Mouse (Mus musculus) midbrain, embryonic 10.5 days (tissue): Measurements from ENCODE around the gene Orai2. TPM values are rescaled to one million over a fixed set of nuclear protein-coding genes. Genes with fewer than 3 reads are reported as not detected.
A peak's percentile ranks its signal among the peaks of the same experiment; 100 is the strongest.

Experiments
- DNase-seq: peaks from one replicate; pipeline ENCODE4 v3.0.0-alpha.2; 2017; ENCODE audit warnings: low spot score
- H3K27ac ChIP-seq: fragments of 300-500 bp; sonication (generic); replicated peaks from 2 replicates; pipeline ENCODE4 v1.5.1; 2016; ENCODE audit warnings: mild to moderate bottlenecking
- H3K27me3 ChIP-seq: fragments of 300-500 bp; sonication (generic); 2 replicates; pipeline ENCODE4 v1.6.1; 2016; ENCODE audit warnings: low read depth, mild to moderate bottlenecking; ENCODE audit not compliant: poor library complexity, severe bottlenecking
- H3K36me3 ChIP-seq: fragments of 300-500 bp; sonication (generic); 2 replicates; pipeline ENCODE4 v1.6.1; 2016; ENCODE audit warnings: mild to moderate bottlenecking, moderate library complexity
- H3K4me1 ChIP-seq: fragments of 300-500 bp; sonication (generic); 2 replicates; pipeline ENCODE4 v1.6.1; 2016
- H3K4me3 ChIP-seq: fragments of 300-500 bp; sonication (generic); 2 replicates; pipeline ENCODE4 v1.5.1; 2016; ENCODE audit warnings: mild to moderate bottlenecking, moderate library complexity
- H3K9me3 ChIP-seq: fragments of 300-500 bp; sonication (generic); replicated peaks from 2 replicates; pipeline ENCODE4 v1.6.1; 2016; ENCODE audit warnings: mild to moderate bottlenecking
- WGBS: fragments of 180-500 bp; shearing (Covaris S2); methylation state at CpG from one replicate; pipeline ENCODE4 v1.1.7; 2016; 5-methylcytosine and 5-hydroxymethylcytosine counted together
- microRNA-seq: library from miRNA; unstranded; fragments of <30 nt; microRNA quantifications from one replicate; pipeline ENCODE4, GENCODE M21; 2017
- polyA plus RNA-seq: library from polyadenylated mRNA; unstranded; fragments of >200 nt; fragmentation: Nextera tagmentation; extraction: Ambion mirVana; gene quantifications from 2 replicates; pipeline ENCODE4 v1.2.1, GENCODE M21; 2016

Gene Orai2
- polyA plus RNA-seq, 1 experiment from 2014 or later = 8.0 TPM

DNA sequence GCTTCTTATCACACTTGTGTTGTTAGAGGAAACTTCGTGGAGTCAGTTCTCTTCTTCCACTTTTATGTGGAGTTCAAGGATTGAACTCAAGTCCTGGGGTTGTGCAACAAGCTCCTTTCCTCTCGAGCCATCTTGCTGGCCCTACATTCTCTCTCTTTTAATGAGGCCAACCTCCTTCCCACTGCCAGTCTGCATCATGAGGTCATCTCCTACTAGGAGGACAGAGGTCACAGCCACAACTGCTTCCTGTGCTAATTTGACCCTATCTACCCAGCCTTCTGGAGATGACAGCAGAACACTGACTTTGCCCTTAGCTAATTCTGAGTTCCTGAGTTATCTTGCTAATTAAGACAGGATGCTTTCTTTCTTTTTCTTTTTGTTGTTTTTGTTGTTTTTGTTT, 62.0 kb downstream of the Orai2 start:
- Histone ChIP-seq H3K4me1 (no peaks in the 10 kb centered on the region), H3K4me3 (no peak overlapping the region), H3K27me3 (peaks cover 10% of the 10 kb centered on the region), H3K36me3 (no peaks in the 10 kb centered on the region), H3K27ac (no peak overlapping the region), H3K9me3 (no peaks in the 10 kb centered on the region)
- no peak for DNase-seq
- WGBS = 69% methylated on average over 2 of the region's 2 CpGs

DNA sequence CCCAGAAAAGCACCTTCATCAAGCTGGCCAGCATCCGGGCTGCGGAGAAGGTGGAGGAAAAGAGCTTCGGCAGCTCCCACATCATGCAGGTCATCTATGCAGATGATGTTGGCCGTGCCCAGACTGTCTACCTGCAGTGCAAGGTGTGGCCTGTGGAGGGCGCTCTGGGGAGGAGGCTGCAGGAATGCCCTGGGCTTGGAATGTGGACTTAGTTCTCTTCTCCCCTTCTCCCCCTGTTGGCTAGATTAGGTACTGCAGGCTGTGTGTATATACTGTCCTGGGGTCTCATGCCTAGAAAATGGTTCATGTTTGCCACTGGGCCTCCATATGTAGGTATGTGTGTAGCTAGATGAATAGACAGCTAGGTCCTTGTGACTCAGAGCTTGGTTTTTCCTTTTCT, 66.0 kb downstream of the Orai2 start:
- H3K27me3 ChIP-seq = peaks cover 42% of the 10 kb centered on the region
- H3K4me1 ChIP-seq = peaks cover 18% of the 10 kb centered on the region
- 84% methylated on average over 5 of the region's 5 CpGs for WGBS
- H3K9me3 ChIP-seq = no peaks in the 10 kb centered on the region
- no peak for DNase-seq
- no peaks in the 10 kb centered on the region for H3K36me3 ChIP-seq
- H3K27ac ChIP-seq = no peak overlapping the region
- no peak overlapping the region for H3K4me3 ChIP-seq

DNA sequence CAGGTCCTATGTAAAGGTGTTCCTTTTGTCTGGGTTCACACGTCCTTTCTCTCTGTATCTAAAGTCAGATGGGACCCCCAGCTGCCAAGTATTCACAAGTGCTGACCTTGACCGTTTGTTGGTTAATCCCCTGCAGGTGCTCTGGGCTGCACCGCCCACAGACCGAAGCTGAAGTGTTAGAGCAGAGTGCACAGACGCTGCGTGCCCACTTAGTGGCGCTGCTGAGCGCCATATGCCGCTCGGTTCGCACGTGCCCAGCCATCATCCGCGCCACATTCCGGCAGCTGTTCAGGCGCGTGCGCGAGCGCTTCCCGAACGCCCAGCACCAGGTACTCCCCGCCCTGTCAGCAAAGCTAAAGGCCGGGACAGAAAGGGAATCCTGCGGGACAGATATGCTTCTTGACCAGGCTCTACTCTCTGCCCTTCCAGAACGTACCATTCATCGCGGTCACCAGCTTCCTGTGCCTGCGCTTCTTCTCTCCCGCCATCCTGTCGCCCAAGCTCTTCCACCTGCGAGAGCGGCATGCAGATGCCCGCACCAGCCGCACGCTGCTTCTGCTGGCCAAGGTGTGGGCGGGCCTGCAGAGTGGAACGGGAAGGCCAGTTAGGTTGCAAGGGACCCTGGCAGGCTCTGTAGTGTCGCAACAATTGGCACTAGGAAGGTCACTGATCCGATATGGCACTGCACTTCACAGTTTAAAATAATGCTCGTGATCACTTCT, 68.3 kb downstream of the Orai2 start:
- peak overlapping the region; percentile 49 for H3K4me3 ChIP-seq
- peaks cover 18% of the 10 kb centered on the region for H3K4me1 ChIP-seq
- peaks cover 47% of the 10 kb centered on the region for H3K27me3 ChIP-seq
- WGBS = 8% methylated on average over 41 of the region's 41 CpGs
- DNase-seq = peak; percentile 79
- H3K36me3 ChIP-seq = no peaks in the 10 kb centered on the region
- H3K9me3 ChIP-seq = no peaks in the 10 kb centered on the region
- H3K27ac ChIP-seq = peak overlapping the region; percentile 68

DNA sequence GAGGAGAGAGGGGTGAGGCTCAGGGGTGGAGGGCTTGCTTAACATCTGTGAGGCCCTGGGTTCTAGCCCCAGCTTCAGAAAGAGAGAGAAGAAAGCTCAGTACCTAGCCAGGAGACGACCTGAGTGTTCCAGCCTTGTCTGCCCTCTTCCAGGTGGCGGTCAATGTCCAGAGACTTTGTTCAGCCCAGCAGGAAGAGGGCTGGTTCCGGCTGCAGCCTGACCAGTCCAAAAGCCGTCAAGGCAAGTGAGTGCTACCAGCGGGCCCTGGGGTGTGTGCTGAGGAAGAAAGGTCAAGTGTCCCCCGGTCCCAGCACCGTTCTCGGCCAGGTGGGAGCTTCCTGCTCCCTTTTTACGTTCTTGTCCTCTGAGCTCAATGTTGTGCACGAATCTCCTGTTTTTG, 72.0 kb downstream of the Orai2 start:
- H3K36me3 ChIP-seq = no peaks in the 10 kb centered on the region
- H3K4me1 ChIP-seq = peaks cover 30% of the 10 kb centered on the region
- DNase-seq = no peak
- peaks cover 38% of the 10 kb centered on the region for H3K27me3 ChIP-seq
- H3K4me3 ChIP-seq = no peak overlapping the region
- no peak overlapping the region for H3K27ac ChIP-seq
- H3K9me3 ChIP-seq = no peaks in the 10 kb centered on the region
- 83% methylated on average over 10 of the region's 10 CpGs for whole genome bisulfite sequencing

Small RNA genes lying within 50 kb of the gene (microRNA-seq; reads per million reads assigned to microRNA genes)
- not detected for gene Mir7035

Other genes starting within 250 kb of the Orai2 start
- 270 and 311 TPM in 2 replicates for gene Ywhag, start 236.1 kb downstream of the Orai2 start, polyA plus RNA-seq
- 1.7 TPM in 2 replicates for gene Ssc4d, start 196.2 kb downstream of the Orai2 start, polyA plus RNA-seq
- gene Zp3, start 190.6 kb downstream of the Orai2 start, polyA plus RNA-seq = 0.10 TPM in 1 of 2 replicates, not detected in the other
- gene Dtx2, start 175.9 kb downstream of the Orai2 start, polyA plus RNA-seq = 36.3 and 39.6 TPM in 2 replicates
- gene Upk3b, start 132.2 kb downstream of the Orai2 start, polyA plus RNA-seq = 0.10 TPM in 1 of 2 replicates, not detected in the other
- gene Upk3bl, start 116.2 kb downstream of the Orai2 start, polyA plus RNA-seq = 0.50 and 0.72 TPM in 2 replicates
- 3.6 and 6.3 TPM in 2 replicates for gene Rasa4, start 86.8 kb downstream of the Orai2 start, polyA plus RNA-seq
- gene Polr2j, start 54.1 kb downstream of the Orai2 start, polyA plus RNA-seq = 286 and 311 TPM in 2 replicates
- 56.9 and 59.0 TPM in 2 replicates for gene Lrwd1, start 34.6 kb downstream of the Orai2 start, polyA plus RNA-seq
- 27.1 and 27.5 TPM in 2 replicates for gene Alkbh4, start 34.6 kb downstream of the Orai2 start, polyA plus RNA-seq
- gene Prkrip1, start 28.2 kb upstream of the Orai2 start, polyA plus RNA-seq = 67.7 and 72.9 TPM in 2 replicates
- gene Sh2b2, start 75.8 kb upstream of the Orai2 start, polyA plus RNA-seq = 13.2 and 13.7 TPM in 2 replicates